Mouse (Mus musculus): Measurements from ENCODE around the gene Rdm1. TPM values are rescaled to one million over a fixed set of nuclear protein-coding genes. Genes with fewer than 3 reads are reported as not detected.

Gene Rdm1
- total RNA-seq, 2 experiments from 2014 or later, result 29.2 to 35.0 TPM

GRCm38 (mm10) chr11:101681968-101682367, 55.0 kb downstream of the Rdm1 start:
- no peak for DNase-seq

- DNase-seq, result no peak
Measured at GRCm38 (mm10) chr11:101682410-101682960, 55.5 kb downstream of the Rdm1 start.

Other genes starting within 250 kb of the Rdm1 start
- 10 to 100 TPM; 25.0 to 27.1 TPM for gene Aarsd1, start 209.6 kb upstream of the Rdm1 start, total RNA-seq (2021)
- gene Gm27029, start 202.4 kb upstream of the Rdm1 start, total RNA-seq (2021), result 1 to 10 TPM; 3.0 to 8.8 TPM
- 10 to 100 TPM in 1 of 2 experiments, 1 to 10 TPM in 1; 9.0 to 12.4 TPM for gene Rundc1, start 202.1 kb upstream of the Rdm1 start, total RNA-seq (2021)
- 10 to 100 TPM; 50.6 to 52.8 TPM for gene Ptges3l, start 201.9 kb upstream of the Rdm1 start, total RNA-seq (2021)
- 10 to 100 TPM; 69.0 to 72.5 TPM for gene Rpl27, start 184.9 kb upstream of the Rdm1 start, total RNA-seq (2021)
- 10 to 100 TPM; 12.0 to 13.1 TPM for gene Ifi35, start 178.8 kb upstream of the Rdm1 start, total RNA-seq (2021)
- gene Rnd2, start 162.2 kb upstream of the Rdm1 start, total RNA-seq (2021), result 10 to 100 TPM; 11.5 to 11.7 TPM
- gene Vat1, start 161.0 kb upstream of the Rdm1 start, total RNA-seq (2021), result 10 to 100 TPM; 59.5 to 60.4 TPM
- gene Brca1, start 75.2 kb upstream of the Rdm1 start, total RNA-seq (2021), result 10 to 100 TPM; 10.6 to 10.9 TPM
- 100 to 1,000 TPM; 116 to 120 TPM for gene Nbr1, start 75.0 kb upstream of the Rdm1 start, total RNA-seq (2021)
- 1 to 10 TPM; 7.9 TPM for gene Tmem106a, start 45.0 kb upstream of the Rdm1 start, total RNA-seq (2021)
- gene Gm11634, start 27.9 kb upstream of the Rdm1 start, total RNA-seq (2021), result not detected
- 10 to 100 TPM; 17.9 to 20.5 TPM for gene Arl4d, start 38.3 kb downstream of the Rdm1 start, total RNA-seq (2021)
- 10 to 100 TPM; 21.6 to 21.7 TPM for gene Dhx8, start 105.7 kb downstream of the Rdm1 start, total RNA-seq (2021)
- 1 to 10 TPM; 6.6 to 6.8 TPM for gene Etv4, start 158.2 kb downstream of the Rdm1 start, total RNA-seq (2021)